Mouse (Mus musculus) heart, adult 18-20 months (tissue): ENCODE data around the gene Gm37240. TPM values are rescaled to one million over a fixed set of nuclear protein-coding genes. Genes with fewer than 3 reads are reported as not detected.

Experiments used
- DNase-seq, 2 experiments: peaks; one replicate each; pipeline ENCODE4 v3.0.0; 2021 to 2022; ENCODE audit warnings: mixed read lengths in 1 of 2
- total RNA-seq, 2 experiments: library from RNA; stranded (reverse); gene quantifications; 2 replicates each; pipeline ENCODE4 v1.2.3; 2021

The Gm37240 gene
- total RNA-seq, 2 experiments from 2014 or later = 30.0 to 39.3 TPM

GRCm38 (mm10) chr3:85878911-85879310 lies 8.4 kb downstream of the Gm37240 start:
- DNase-seq = peak in 1 of 2 experiments; percentile 53

- DNase-seq = no peak
These were observed 23.3 kb downstream of the Gm37240 start for GRCm38 (mm10) chr3:85863996-85864395.

GRCm38 (mm10) chr3:85862886-85863285 lies 24.4 kb downstream of the Gm37240 start:
- DNase-seq = no peak

GRCm38 (mm10) chr3:85860996-85861395 lies 26.3 kb downstream of the Gm37240 start:
- DNase-seq = no peak

- no peak for DNase-seq
These were observed 28.0 kb downstream of the Gm37240 start for GRCm38 (mm10) chr3:85859311-85859710.

GRCm38 (mm10) chr3:85858140-85859135 lies 28.9 kb downstream of the Gm37240 start:
- DNase-seq = peak; percentile 75 to 80

GRCm38 (mm10) chr3:85857083-85857482 lies 30.2 kb downstream of the Gm37240 start:
- DNase-seq = no peak

GRCm38 (mm10) chr3:85855947-85856346 lies 31.4 kb downstream of the Gm37240 start:
- no peak for DNase-seq

- DNase-seq = no peak
These were observed 32.3 kb downstream of the Gm37240 start for GRCm38 (mm10) chr3:85855043-85855442.

GRCm38 (mm10) chr3:85854143-85854542 lies 33.2 kb downstream of the Gm37240 start:
- DNase-seq = no peak

GRCm38 (mm10) chr3:85853715-85854114 lies 33.6 kb downstream of the Gm37240 start:
- no peak for DNase-seq

- DNase-seq = no peak
These were observed 37.2 kb downstream of the Gm37240 start for GRCm38 (mm10) chr3:85850079-85850478.

GRCm38 (mm10) chr3:85846316-85846715 lies 41.0 kb downstream of the Gm37240 start:
- DNase-seq = no peak

- no peak for DNase-seq
These were observed 42.0 kb downstream of the Gm37240 start for GRCm38 (mm10) chr3:85845341-85845740.

- peak; percentile 28 to 55 for DNase-seq
These were observed 44.5 kb downstream of the Gm37240 start for GRCm38 (mm10) chr3:85842881-85843218.

- DNase-seq = peak; percentile 22 to 45
These were observed 45.0 kb downstream of the Gm37240 start for GRCm38 (mm10) chr3:85842177-85842880.

- no peak for DNase-seq
These were observed 45.7 kb downstream of the Gm37240 start for GRCm38 (mm10) chr3:85841454-85842176.

GRCm38 (mm10) chr3:85833627-85834026 lies 53.7 kb downstream of the Gm37240 start:
- no peak for DNase-seq

- DNase-seq = no peak
These were observed 54.7 kb downstream of the Gm37240 start for GRCm38 (mm10) chr3:85832490-85833155.

- no peak for DNase-seq
These were observed 55.5 kb downstream of the Gm37240 start for GRCm38 (mm10) chr3:85831785-85832184.

GRCm38 (mm10) chr3:85829047-85829446 lies 58.3 kb downstream of the Gm37240 start:
- peak in 1 of 2 experiments; percentile 15 for DNase-seq

GRCm38 (mm10) chr3:85827815-85828214 lies 59.5 kb downstream of the Gm37240 start:
- DNase-seq = no peak
